Mouse (Mus musculus): ENCODE results near the gene Rpl6. TPM values are rescaled to one million over a fixed set of nuclear protein-coding genes. Genes with fewer than 3 reads are reported as not detected.
"Not testable (repeated sequence)": the region's sequence is repeated elsewhere in the genome, so short reads cannot be mapped to it uniquely, and the experiment has no call there.

Gene Rpl6
- polyA plus RNA-seq, 1 experiment: 889 TPM

DNA sequence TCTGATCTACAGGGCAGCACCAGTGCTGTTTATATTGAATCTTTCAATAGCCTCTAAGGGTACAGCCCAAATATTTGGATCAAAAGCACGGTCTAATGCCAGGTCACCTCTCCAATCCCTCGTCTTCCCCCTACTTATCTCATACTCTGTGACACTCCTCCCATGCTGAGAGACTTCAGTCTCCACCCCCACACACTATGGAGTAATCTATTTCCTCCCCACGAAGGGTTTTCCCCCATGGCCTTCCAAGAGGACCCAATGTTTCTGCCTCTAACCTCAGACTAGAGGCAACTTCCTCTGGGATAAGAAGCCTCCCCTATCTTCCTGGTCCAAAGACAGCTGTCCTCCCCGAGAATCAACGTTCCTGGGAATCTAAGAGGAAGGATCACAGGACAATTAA lies 7.5 kb upstream of the Rpl6 start:
- DNase-seq (ENCODE audit: low spot score): no peak

- DNase-seq (ENCODE audit: low spot score): no peak
These were observed 6.9 kb upstream of the Rpl6 start for GRCm38 (mm10) chr5:121197337-121197736.

DNA sequence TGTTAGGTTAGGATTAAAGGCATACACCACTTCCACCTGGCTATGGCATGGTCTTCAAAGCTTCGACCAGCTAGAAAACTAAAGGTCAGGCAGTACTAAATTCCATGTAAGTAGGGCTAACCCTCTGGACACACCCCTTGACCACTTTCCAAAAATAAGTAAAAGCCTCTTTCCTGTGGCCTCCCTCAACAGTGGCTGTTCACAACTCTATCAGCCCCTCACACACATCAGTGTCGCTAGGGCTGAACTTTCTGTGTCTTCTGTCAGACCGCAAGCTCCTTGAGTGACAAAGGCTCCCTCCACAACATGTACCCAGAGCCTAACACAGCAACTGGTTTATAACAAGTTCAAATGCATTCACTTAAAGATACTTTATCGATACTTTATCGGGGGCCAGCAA lies 5.9 kb upstream of the Rpl6 start:
- no peak for DNase-seq (ENCODE audit: low spot score)

GRCm38 (mm10) chr5:121201739-121202138 lies 2.5 kb upstream of the Rpl6 start:
- DNase-seq (ENCODE audit: low spot score): no peak

DNA sequence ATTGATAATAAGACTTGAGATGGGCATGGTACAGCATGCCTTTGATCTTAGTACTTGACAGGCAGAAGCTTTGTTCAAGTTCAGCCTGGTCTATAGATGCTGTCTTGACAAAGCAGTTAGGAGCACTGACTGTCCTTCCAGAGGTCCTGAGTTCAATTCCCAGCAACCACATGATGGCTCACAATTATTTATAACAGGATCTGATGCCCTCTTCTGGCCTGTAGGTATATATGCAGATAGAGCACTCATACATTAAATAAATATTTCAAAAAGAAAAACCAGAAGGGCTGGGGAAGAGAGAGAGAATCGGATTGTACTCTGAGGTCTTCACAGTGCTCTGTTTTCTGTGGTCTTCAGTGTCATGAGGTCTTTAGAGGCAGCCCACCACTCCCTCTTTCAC lies 1.8 kb upstream of the Rpl6 start:
- DNase-seq (ENCODE audit: low spot score): no peak

GRCm38 (mm10) chr5:121205537-121206130 lies 1.4 kb downstream of the Rpl6 start:
- DNase-seq (ENCODE audit: low spot score): not testable (repeated sequence)

GRCm38 (mm10) chr5:121206540-121206939 lies 2.3 kb downstream of the Rpl6 start:
- DNase-seq (ENCODE audit: low spot score): no peak

GRCm38 (mm10) chr5:121206984-121207383 lies 2.7 kb downstream of the Rpl6 start:
- DNase-seq (ENCODE audit: low spot score): no peak

GRCm38 (mm10) chr5:121209755-121210600 lies 5.7 kb downstream of the Rpl6 start:
- DNase-seq (ENCODE audit: low spot score): no peak

DNA sequence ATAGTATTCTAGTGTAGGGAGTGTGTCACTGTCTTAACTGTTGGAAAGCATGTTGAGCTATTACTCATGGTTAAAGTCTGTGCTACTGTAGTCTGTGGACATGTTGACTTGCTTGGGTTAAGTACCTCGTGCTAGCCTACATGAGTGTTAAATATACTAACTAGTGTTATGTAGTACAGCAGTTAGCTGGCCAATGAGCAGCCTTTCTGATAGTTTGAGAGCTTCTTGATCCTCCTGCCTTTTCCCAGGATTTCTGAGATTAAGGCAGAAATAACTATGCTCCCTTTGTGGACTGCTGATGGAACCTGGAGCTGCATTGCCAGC lies 6.3 kb downstream of the Rpl6 start:
- DNase-seq (ENCODE audit: low spot score): no peak

DNA sequence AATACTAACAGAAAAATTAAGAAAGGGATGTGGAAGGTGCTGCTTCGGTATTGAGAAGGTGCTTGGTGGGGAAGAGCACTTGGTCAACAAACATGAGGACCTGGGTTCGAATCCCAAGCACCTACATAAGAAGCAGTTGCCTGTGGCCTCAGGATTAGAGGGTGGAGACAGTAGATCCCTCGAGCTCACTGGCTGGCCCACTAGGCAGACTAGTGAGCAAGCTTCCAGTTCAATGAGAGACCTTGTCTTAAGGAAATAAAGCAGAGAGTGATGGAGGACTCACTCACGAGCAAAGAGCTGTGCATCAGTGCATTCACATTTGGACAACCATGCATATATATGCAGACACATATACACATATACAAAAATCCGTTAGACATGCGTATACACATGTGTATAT lies 7.8 kb downstream of the Rpl6 start:
- no peak for DNase-seq (ENCODE audit: low spot score)

DNA sequence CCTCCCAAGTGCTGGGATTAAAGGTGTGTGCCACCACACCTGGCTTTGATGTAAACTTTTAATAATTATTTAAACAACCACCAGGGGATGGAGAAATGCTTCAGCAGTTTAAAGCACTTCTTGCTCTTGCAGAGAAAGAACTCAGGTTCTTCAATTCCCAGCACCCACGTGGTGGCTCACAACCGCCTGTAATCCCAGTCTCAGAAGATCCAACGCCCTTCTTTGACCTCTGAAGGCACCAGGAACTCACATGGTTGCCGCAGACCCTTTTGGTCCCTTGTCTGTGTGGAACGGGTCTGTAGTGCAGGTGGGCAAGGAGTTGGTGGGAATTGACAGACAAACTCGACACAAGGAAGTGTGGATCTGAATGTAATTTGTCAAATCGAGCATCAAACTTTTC lies 10.4 kb downstream of the Rpl6 start:
- DNase-seq (ENCODE audit: low spot score): no peak

GRCm38 (mm10) chr5:121215380-121216125 lies 11.3 kb downstream of the Rpl6 start:
- DNase-seq (ENCODE audit: low spot score): peak; percentile 36

- no peak for DNase-seq (ENCODE audit: low spot score)
These were observed 11.8 kb downstream of the Rpl6 start for GRCm38 (mm10) chr5:121216126-121216446.

DNA sequence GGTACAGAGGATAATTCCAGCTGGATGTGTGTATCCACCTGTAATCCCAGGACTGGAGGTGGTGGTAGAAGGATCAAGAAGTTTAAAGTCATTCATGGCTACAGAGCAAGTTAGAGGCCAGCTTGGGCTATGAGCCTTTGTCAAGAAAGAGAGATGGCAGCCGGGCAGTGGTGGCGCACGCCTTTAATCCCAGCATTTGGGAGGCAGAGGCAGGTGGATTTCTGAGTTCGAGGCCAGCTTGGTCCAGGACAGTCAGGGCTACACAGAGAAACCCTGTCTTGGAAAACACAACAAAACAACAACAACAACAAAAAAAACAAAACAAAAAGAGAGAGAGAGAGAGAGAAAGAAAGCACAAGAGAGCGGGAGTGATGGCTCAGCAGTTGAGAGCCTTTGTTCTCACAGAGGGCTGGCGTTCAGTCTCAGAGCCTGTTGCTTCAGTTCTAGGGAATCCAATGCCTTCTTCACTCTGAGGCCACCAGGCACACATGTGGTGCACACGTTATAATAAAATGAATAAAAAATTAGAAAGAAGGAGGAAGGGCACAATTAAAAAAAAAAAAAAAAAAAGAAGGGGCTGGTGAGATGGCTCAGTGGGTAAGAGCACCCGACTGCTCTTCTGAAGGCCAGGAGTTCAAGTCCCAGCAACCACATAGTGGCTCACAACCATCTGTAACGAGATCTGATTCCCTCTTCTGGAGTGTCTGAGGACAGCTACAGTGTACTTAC lies 12.5 kb downstream of the Rpl6 start:
- DNase-seq (ENCODE audit: low spot score): not testable (repeated sequence)

- DNase-seq (ENCODE audit: low spot score): no peak
These were observed 13.0 kb downstream of the Rpl6 start for GRCm38 (mm10) chr5:121217313-121217634.

- DNase-seq (ENCODE audit: low spot score): no peak
These were observed 14.9 kb downstream of the Rpl6 start for GRCm38 (mm10) chr5:121219190-121219589.

DNA sequence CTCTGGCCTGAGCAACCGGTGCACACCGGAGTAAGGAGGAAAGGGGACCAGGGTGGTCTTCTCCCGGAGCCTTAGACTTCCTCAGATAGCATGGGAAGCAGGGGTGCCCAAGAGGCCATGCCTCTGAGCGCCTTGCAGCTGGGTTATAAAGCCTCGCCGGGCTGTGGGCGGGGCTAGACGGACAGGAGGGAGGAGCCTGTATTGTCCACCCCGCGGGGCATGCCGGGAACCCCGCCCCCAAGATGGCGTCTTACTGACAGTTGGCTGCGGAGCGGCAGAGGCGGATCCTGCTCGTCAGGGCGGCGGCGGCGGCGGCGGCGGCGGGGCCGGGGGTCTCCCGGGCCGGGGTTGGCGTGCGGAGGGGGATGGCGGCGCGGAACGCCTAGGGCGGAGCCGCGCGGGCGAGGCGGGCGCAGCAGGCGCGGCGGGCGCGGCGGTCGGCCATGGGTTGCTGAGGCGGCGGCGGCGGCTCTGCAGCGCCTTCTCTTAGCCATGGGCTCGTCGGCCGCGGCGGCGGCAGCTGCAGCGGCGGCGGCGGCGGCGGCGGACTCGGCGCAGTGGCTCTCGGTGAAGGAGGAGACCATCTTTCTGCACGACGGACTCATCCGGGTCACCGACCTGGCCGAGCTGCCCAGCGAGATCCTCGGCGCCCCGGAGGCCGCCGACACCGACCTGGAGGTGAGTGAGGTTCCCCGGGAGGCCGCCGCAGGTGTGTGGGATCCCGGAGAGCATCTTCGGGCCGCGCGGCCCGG lies 15.9 kb downstream of the Rpl6 start, which contains the start of gene Hectd4:
TSS of gene Hectd4 (plus strand) at position 240 of the 752 bp plus-strand sequence.
- DNase-seq (ENCODE audit: low spot score): peak; percentile 94

GRCm38 (mm10) chr5:121220732-121221301 lies 16.5 kb downstream of the Rpl6 start:
- DNase-seq (ENCODE audit: low spot score): no peak

DNA sequence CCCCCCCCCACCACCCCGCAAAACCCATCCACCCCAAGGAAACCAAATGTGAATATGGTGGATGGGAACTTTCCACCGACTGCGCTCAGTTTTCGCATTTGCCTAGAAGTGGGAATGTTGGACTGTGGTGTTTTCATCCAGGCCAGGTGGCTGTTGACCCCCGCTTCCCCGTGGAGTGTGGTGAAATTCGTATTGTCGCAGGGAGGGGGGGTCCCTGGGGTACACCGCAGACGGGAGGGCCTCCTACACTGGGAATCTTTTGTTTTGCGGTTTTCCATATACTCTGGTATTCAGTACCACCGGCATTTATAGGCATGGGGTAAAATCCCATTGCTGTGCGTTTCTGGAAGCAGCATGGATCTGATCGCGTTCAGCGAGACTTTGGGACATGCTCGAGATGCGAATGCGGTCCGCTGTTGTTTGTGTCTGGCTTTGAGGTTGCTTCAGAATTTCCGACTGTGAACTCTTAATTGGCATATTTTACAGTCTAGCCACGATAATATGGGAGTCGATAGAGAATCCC lies 17.1 kb downstream of the Rpl6 start:
- DNase-seq (ENCODE audit: low spot score): no peak

GRCm38 (mm10) chr5:121224020-121224419 lies 19.7 kb downstream of the Rpl6 start:
- DNase-seq (ENCODE audit: low spot score): not testable (repeated sequence)

Measured in urinary bladder, adult 2 months (tissue).